Mouse (Mus musculus): ENCODE measurements around the gene Hnrnpab.

- TF ChIP-seq CTCF (IDR thresholded peaks at IDR 0.05; ENCODE audit: borderline replicate concordance, extremely low read depth, insufficient read depth, insufficient read length) (no peak), POLR2A (IDR thresholded peaks at IDR 0.05; ENCODE audit: borderline replicate concordance, extremely low read depth, insufficient read depth, insufficient read length, poor library complexity, severe bottlenecking) (no peak)
Observed at GRCm38 (mm10) chr11:51646751-51647667, 40.4 kb upstream of the Hnrnpab start.
